Mouse (Mus musculus) stomach, embryonic 15.5 days (tissue): ENCODE results near the gene Dock9. TPM values are rescaled to one million over a fixed set of nuclear protein-coding genes. Genes with fewer than 3 reads are reported as not detected.

Experiments used
- ATAC-seq: fragments of 200-750 bp; cut with Nextera tagmentation; 2 replicates; pipeline ENCODE4 v1.8.0; 2017; ENCODE audit warnings: low read depth, moderate number of reproducible peaks, moderate TSS enrichment; ENCODE audit not compliant: insufficient read depth, low FRiP score
- H3K27ac ChIP-seq: fragments of 300-500 bp; sonication (generic); 2 replicates; pipeline ENCODE4 v1.5.1; 2015; ENCODE audit warnings: mild to moderate bottlenecking, inconsistent platforms
- H3K27me3 ChIP-seq: fragments of 300-500 bp; sonication (generic); replicated peaks from 2 replicates; pipeline ENCODE4 v1.6.1; 2015; ENCODE audit warnings: inconsistent platforms
- H3K36me3 ChIP-seq: fragments of 300-500 bp; sonication (generic); 2 replicates; pipeline ENCODE4 v1.6.1; 2015; ENCODE audit warnings: inconsistent platforms
- H3K4me1 ChIP-seq: fragments of 300-500 bp; sonication (generic); 2 replicates; pipeline ENCODE4 v1.6.1; 2015; ENCODE audit warnings: inconsistent platforms
- H3K4me2 ChIP-seq: fragments of 300-500 bp; sonication (generic); 2 replicates; pipeline ENCODE4 v1.6.1; 2015; ENCODE audit warnings: mild to moderate bottlenecking, inconsistent platforms
- H3K4me3 ChIP-seq: fragments of 300-500 bp; sonication (generic); replicated peaks from 2 replicates; pipeline ENCODE4 v1.5.1; 2015; ENCODE audit warnings: inconsistent platforms
- H3K9ac ChIP-seq: fragments of 300-500 bp; sonication (generic); 2 replicates; pipeline ENCODE4 v1.6.1; 2015; ENCODE audit warnings: inconsistent platforms
- H3K9me3 ChIP-seq: fragments of 300-500 bp; sonication (generic); 2 replicates; pipeline ENCODE4 v1.6.1; 2016; ENCODE audit warnings: inconsistent platforms
- WGBS: fragments of 180-500 bp; shearing (Covaris S2); methylation state at CpG from one replicate; pipeline ENCODE4 v1.1.7; 2015; 5-methylcytosine and 5-hydroxymethylcytosine counted together
- polyA plus RNA-seq: library from polyadenylated mRNA; unstranded; fragments of >200 nt; fragmentation: Nextera tagmentation; extraction: Ambion mirVana; gene quantifications from 2 replicates; pipeline ENCODE4 v1.2.1, GENCODE M21; 2015

Dock9 gene
- polyA plus RNA-seq, 1 experiment from 2014 or later = 14.0 TPM

DNA sequence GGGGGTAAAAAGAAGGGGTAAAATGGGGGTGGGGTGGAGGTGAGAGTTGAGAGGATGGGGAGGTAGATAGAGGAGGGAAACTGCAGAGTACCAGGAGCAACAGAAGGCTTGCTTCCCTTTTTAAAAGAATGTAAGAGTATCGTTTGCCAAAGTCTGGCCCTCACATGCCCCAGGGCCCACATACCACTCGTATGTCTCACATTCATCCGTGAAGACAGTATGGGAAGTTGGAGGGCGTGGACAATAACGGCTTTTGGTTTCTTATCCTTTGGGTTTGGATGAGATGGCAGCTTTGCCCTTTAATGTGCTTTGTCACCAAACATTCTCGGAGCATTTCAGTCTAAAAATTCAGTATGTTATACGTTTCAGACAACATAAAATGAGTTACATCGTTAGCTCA lies 24.9 kb upstream of the Dock9 start:
- no peaks in the 10 kb centered on the region for H3K36me3 ChIP-seq
- no peak overlapping the region for H3K27ac ChIP-seq
- H3K9ac ChIP-seq = no peak overlapping the region
- no peaks in the 10 kb centered on the region for H3K27me3 ChIP-seq
- H3K4me3 ChIP-seq = no peak overlapping the region
- no peak overlapping the region for H3K4me2 ChIP-seq
- no peak for ATAC-seq
- no peaks in the 10 kb centered on the region for H3K9me3 ChIP-seq
- WGBS = 78% methylated on average over 8 of the region's 8 CpGs
- peaks cover 10% of the 10 kb centered on the region for H3K4me1 ChIP-seq

GRCm38 (mm10) chr14:121806791-121807190 lies 9.2 kb upstream of the Dock9 start:
- no peak overlapping the region for H3K9ac ChIP-seq
- no peaks in the 10 kb centered on the region for H3K36me3 ChIP-seq
- H3K27me3 ChIP-seq = no peaks in the 10 kb centered on the region
- no peaks in the 10 kb centered on the region for H3K4me1 ChIP-seq
- no peaks in the 10 kb centered on the region for H3K9me3 ChIP-seq
- 48% methylated on average over 4 of the region's 4 CpGs for WGBS
- no peak overlapping the region for H3K4me3 ChIP-seq
- H3K27ac ChIP-seq = no peak overlapping the region
- no peak for ATAC-seq
- H3K4me2 ChIP-seq = no peak overlapping the region

- Histone ChIP-seq H3K9ac (no peak overlapping the region), H3K27ac (no peak overlapping the region), H3K9me3 (no peaks in the 10 kb centered on the region), H3K27me3 (no peaks in the 10 kb centered on the region), H3K4me1 (no peaks in the 10 kb centered on the region), H3K4me3 (no peak overlapping the region), H3K36me3 (no peaks in the 10 kb centered on the region), H3K4me2 (no peak overlapping the region)
- no peak for ATAC-seq
- WGBS = 56% methylated on average over 3 of the region's 3 CpGs
Measured at GRCm38 (mm10) chr14:121806316-121806715, 8.7 kb upstream of the Dock9 start.

GRCm38 (mm10) chr14:121804461-121804860 lies 6.8 kb upstream of the Dock9 start:
- no peak for ATAC-seq

GRCm38 (mm10) chr14:121800962-121801361 lies 3.3 kb upstream of the Dock9 start:
- no peak overlapping the region for H3K27ac ChIP-seq
- H3K9me3 ChIP-seq = no peaks in the 10 kb centered on the region
- WGBS = 20% methylated on average over 2 of the region's 2 CpGs
- no peaks in the 10 kb centered on the region for H3K27me3 ChIP-seq
- H3K9ac ChIP-seq = no peak overlapping the region
- no peak overlapping the region for H3K4me3 ChIP-seq
- H3K4me1 ChIP-seq = 0 out of 2 replicates have a peak, but pooled peaks cover 4% of the 10 kb centered on the region
- H3K36me3 ChIP-seq = no peaks in the 10 kb centered on the region
- H3K4me2 ChIP-seq = no peak overlapping the region
- ATAC-seq = no peak

More at GRCm38 (mm10) chr14:121804461-121804860, 6.8 kb upstream of the Dock9 start:
- Histone ChIP-seq H3K9ac (no peak overlapping the region), H3K4me1 (no peaks in the 10 kb centered on the region), H3K4me2 (no peak overlapping the region), H3K36me3 (no peaks in the 10 kb centered on the region), H3K4me3 (no peak overlapping the region), H3K9me3 (no peaks in the 10 kb centered on the region), H3K27me3 (no peaks in the 10 kb centered on the region), H3K27ac (no peak overlapping the region)
- WGBS = 87% methylated on average over 4 of the region's 4 CpGs

GRCm38 (mm10) chr14:121799112-121799511 lies 1.5 kb upstream of the Dock9 start:
- Histone ChIP-seq H3K27ac (peak overlapping the region; percentile 95), H3K4me3 (no peak overlapping the region; the same call in 1 of the 2 replicates), H3K36me3 (no peaks in the 10 kb centered on the region), H3K4me2 (peak overlapping the region; percentile 94), H3K9ac (no peak overlapping the region), H3K27me3 (no peaks in the 10 kb centered on the region), H3K9me3 (no peaks in the 10 kb centered on the region), H3K4me1 (0 out of 2 replicates have a peak, but pooled peaks cover 5% of the 10 kb centered on the region)
- WGBS = 32% methylated on average over 7 of the region's 7 CpGs
- no peak for ATAC-seq

GRCm38 (mm10) chr14:121798411-121798799 lies 768 bp upstream of the Dock9 start:
- no peaks in the 10 kb centered on the region for H3K36me3 ChIP-seq
- no peaks in the 10 kb centered on the region for H3K27me3 ChIP-seq
- WGBS = under 1% methylated on average over 22 of the region's 22 CpGs
- H3K4me2 ChIP-seq = peak overlapping the region; percentile 94
- no peaks in the 10 kb centered on the region for H3K9me3 ChIP-seq
- peak overlapping the region; percentile 55 for H3K9ac ChIP-seq
- H3K4me3 ChIP-seq = peak overlapping the region; percentile 76
- peak; percentile 87 for ATAC-seq
- H3K4me1 ChIP-seq = 0 out of 2 replicates have a peak, but pooled peaks cover 10% of the 10 kb centered on the region
- peak overlapping the region; percentile 95 for H3K27ac ChIP-seq

DNA sequence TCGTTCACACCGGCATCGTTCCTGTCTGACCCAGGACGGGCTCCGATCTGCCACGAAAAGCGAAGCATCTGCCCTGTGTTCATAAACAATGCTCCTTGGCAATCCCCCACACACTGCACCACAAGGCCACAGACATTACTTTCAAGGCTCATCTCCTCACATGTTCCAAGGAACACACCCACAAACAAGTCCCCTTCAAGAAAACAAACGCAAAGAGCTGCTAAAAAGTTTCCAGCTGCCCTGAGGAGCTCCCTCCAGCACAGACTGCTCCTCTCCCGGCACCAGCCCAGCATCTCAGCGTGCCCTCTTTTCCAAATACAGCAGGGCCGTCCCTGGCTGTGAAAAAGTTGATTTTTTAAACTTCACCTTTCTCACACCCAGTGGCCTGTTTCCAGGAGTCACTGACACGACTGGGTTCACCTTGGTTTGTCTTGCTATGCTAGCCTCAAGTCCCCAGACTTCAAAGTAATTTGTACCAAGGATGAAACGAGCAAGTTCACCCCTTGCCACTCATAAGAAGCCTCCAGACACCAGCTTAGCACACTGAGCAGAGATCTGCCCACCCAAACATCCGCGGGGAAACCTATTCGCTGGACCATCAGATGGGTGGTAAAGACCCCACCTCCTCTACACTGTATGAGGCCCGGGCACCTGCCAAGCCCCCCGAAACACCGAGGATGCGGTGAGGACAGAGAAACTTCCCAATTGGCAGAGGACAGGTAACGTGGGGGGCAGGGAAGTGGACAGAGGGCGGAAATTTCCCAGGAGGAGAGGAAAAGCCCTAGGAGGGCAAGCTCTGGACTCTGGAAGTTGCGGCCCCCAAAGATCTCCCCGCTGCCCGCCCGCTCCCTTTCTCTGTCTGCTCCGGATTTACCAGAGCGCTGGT lies 823 bp downstream of the Dock9 start:
- Histone ChIP-seq H3K36me3 (no peaks in the 10 kb centered on the region), H3K9ac (peak overlapping the region; percentile 64), H3K9me3 (no peaks in the 10 kb centered on the region), H3K4me3 (peak overlapping the region; percentile 76), H3K27ac (peak overlapping the region; percentile 84), H3K4me1 (0 out of 2 replicates have a peak, but pooled peaks cover 10% of the 10 kb centered on the region), H3K27me3 (no peaks in the 10 kb centered on the region), H3K4me2 (peak overlapping the region; percentile 94)
- 9% methylated on average over 28 of the region's 28 CpGs for WGBS
- no peak for ATAC-seq

- ATAC-seq = no peak
- Histone ChIP-seq H3K9me3 (no peaks in the 10 kb centered on the region), H3K36me3 (no peaks in the 10 kb centered on the region), H3K4me2 (peak overlapping the region; percentile 1; the same call in 1 of the 2 replicates), H3K4me1 (0 out of 2 replicates have a peak, but pooled peaks cover 10% of the 10 kb centered on the region), H3K27ac (no peak overlapping the region), H3K4me3 (no peak overlapping the region), H3K9ac (no peak overlapping the region), H3K27me3 (no peaks in the 10 kb centered on the region)
- 73% methylated on average over 7 of the region's 7 CpGs for WGBS
Measured at GRCm38 (mm10) chr14:121795536-121795935, 2.1 kb downstream of the Dock9 start.

DNA sequence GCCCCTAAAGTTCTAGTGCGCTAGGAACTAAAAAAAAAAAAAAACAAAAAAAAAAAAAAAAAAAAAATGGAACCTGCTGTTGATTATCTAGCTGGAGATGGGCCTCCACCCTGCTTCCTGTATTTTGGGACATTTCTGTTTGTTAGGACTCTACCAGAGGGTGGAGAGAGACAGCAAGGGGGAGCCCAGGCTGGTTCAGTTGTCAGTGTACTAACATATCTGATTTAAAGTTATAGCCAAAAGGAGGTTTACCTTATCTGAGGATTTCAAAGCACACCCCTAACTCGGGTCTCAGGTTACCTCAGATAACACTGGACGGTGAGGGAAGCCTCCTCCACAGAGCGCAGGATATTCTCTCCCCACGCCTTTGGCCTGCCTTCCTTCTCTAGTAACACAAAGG lies 4.0 kb downstream of the Dock9 start:
- Histone ChIP-seq H3K27me3 (no peaks in the 10 kb centered on the region), H3K4me1 (0 out of 2 replicates have a peak, but pooled peaks cover 10% of the 10 kb centered on the region), H3K9me3 (no peaks in the 10 kb centered on the region), H3K36me3 (no peaks in the 10 kb centered on the region), H3K9ac (no peak overlapping the region), H3K27ac (no peak overlapping the region), H3K4me3 (no peak overlapping the region), H3K4me2 (no peak overlapping the region)
- 47% methylated on average over 5 of the region's 5 CpGs for WGBS
- ATAC-seq = no peak

- Histone ChIP-seq H3K4me2 (no peak overlapping the region), H3K27me3 (no peaks in the 10 kb centered on the region), H3K9ac (no peak overlapping the region), H3K4me3 (no peak overlapping the region), H3K36me3 (no peaks in the 10 kb centered on the region), H3K9me3 (no peaks in the 10 kb centered on the region), H3K27ac (no peak overlapping the region), H3K4me1 (0 out of 2 replicates have a peak, but pooled peaks cover 10% of the 10 kb centered on the region)
- 76% methylated on average over 2 of the region's 2 CpGs for WGBS
- no peak for ATAC-seq
Measured at GRCm38 (mm10) chr14:121791935-121792334, 5.7 kb downstream of the Dock9 start.

DNA sequence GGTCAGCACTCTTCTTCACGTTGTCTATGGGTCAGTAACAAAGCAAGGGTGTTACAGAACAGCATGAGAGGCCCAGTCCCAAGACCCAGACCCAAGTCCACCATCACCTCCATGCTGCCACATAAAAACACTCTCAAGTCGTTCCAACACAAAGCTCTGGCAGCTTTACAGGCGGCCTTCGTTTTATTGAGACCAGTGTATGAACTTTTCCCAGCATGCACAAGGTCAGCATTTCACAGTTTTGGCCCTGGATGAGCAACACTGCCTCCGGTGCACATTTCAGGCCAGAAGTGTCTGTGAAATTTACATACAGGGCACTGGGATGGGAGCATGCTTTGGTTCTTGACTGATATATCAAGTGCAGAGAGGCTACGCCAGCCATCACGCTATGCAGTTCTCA lies 6.5 kb downstream of the Dock9 start:
- H3K4me1 ChIP-seq = 0 out of 2 replicates have a peak, but pooled peaks cover 5% of the 10 kb centered on the region
- H3K4me2 ChIP-seq = no peak overlapping the region
- no peaks in the 10 kb centered on the region for H3K36me3 ChIP-seq
- WGBS = 70% methylated on average over 7 of the region's 7 CpGs
- no peak overlapping the region for H3K27ac ChIP-seq
- no peak for ATAC-seq
- no peaks in the 10 kb centered on the region for H3K9me3 ChIP-seq
- H3K9ac ChIP-seq = no peak overlapping the region
- H3K27me3 ChIP-seq = no peaks in the 10 kb centered on the region
- no peak overlapping the region for H3K4me3 ChIP-seq
